Mouse (Mus musculus) CH12.LX (cell line): ENCODE measurements around the gene Ngef.

ENCODE experiments used
- CTCF ChIP-seq, 2 experiments: IDR thresholded peaks in 1 of 2; conservative IDR thresholded peaks in 1 of 2; 2 replicates each; pipeline ENCODE4 v1.5.1; 2011 to 2012; ENCODE audit warnings: low read depth in 2 of 2, low read length in 2 of 2, improper control_type of control experiment in 1 of 2, inconsistent platforms in 1 of 2, mild to moderate bottlenecking in 1 of 2, moderate library complexity in 1 of 2
- E2F4 ChIP-seq: IDR thresholded peaks from 2 replicates; pipeline ENCODE4 v1.6.1; 2011; ENCODE audit warnings: low read depth, low read length, improper control_type of control experiment; ENCODE audit not compliant: insufficient replicate concordance
- POLR2AphosphoS2 ChIP-seq: IDR thresholded peaks from 2 replicates; pipeline ENCODE4 v1.6.1; 2011; ENCODE audit warnings: low read depth, low read length, improper control_type of control experiment
- SIN3A ChIP-seq: IDR thresholded peaks from 2 replicates; pipeline ENCODE4 v1.6.1; 2012; ENCODE audit warnings: low read length, improper control_type of control experiment, inconsistent platforms
- TCF12 ChIP-seq: IDR thresholded peaks from 2 replicates; pipeline ENCODE4 v1.6.1; 2014; ENCODE audit warnings: low read depth, mild to moderate bottlenecking, inconsistent platforms, low read length, improper control_type of control experiment

- TF ChIP-seq E2F4 (no peak), SIN3A (no peak), CTCF (conservative IDR thresholded peaks at IDR 0.05 in 1 of 2, IDR thresholded peaks at IDR 0.05 in 1 of 2; ENCODE audit: low read depth in 2 of 2, low read length in 2 of 2) (no peak), TCF12 (no peak), POLR2AphosphoS2 (no peak)
Observed at GRCm38 (mm10) chr1:87449432-87449831, 124.2 kb downstream of the Ngef start.
